Mouse (Mus musculus) erythroblast, embryonic 14.5 days (primary cell): ENCODE data around the gene Pold1. TPM values are rescaled to one million over a fixed set of nuclear protein-coding genes. Genes with fewer than 3 reads are reported as not detected.

Source experiments
- H3K27me3 ChIP-seq: 2 replicates; pipeline ENCODE4 v1.6.1; 2012; ENCODE audit warnings: inconsistent platforms; ENCODE audit not compliant: control insufficient read depth
- H3K36me3 ChIP-seq: 2 replicates; pipeline ENCODE4 v1.6.1; 2012; ENCODE audit warnings: mild to moderate bottlenecking, inconsistent platforms; ENCODE audit not compliant: control insufficient read depth
- H3K4me1 ChIP-seq: 2 replicates; pipeline ENCODE4 v1.6.1; 2012; ENCODE audit warnings: inconsistent platforms; ENCODE audit not compliant: control insufficient read depth
- H3K4me3 ChIP-seq: replicated peaks from 2 replicates; pipeline ENCODE3; 2012; ENCODE audit warnings: moderate library complexity, mild to moderate bottlenecking, inconsistent platforms
- H3K9me3 ChIP-seq: 2 replicates; pipeline ENCODE4 v1.6.1; 2012; ENCODE audit warnings: low read length, inconsistent platforms, mixed read lengths; ENCODE audit not compliant: control insufficient read depth
- GATA1 ChIP-seq: IDR thresholded peaks from 2 replicates; pipeline ENCODE4 v1.6.1; 2012; ENCODE audit warnings: low read length, inconsistent platforms, mixed read lengths
- TAL1 ChIP-seq: IDR thresholded peaks from 3 replicates; pipeline ENCODE4 v1.6.1; 2012; ENCODE audit warnings: low read length, inconsistent platforms, mixed read lengths
- polyA plus RNA-seq: library from polyadenylated mRNA; stranded (reverse); fragments of >175 nt; gene quantifications from 2 replicates; pipeline ENCODE4 v1.2.3, GENCODE M21; 2012

Pold1 gene
- polyA plus RNA-seq, 1 experiment, result 25.1 TPM

DNA sequence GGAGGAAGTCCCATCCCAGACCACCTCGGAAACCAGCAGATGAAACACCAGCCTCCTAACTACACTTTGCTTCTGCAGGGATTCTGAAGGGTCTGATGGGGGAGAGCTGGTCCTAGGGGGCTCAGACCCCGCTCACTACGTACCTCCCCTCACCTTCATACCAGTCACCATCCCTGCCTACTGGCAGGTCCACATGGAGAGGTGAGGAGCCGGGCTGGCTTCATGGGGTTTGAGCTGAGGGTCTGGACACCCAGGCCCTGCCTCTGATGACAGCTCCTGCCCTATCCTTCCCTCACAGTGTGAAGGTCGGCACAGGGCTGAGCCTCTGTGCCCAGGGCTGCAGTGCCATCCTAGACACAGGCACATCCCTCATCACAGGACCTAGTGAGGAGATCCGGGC lies 36.3 kb upstream of the Pold1 start:
- peaks cover 10% of the 10 kb centered on the region; the same call in 1 of the 2 replicates for H3K9me3 ChIP-seq
- TF ChIP-seq TAL1 (no peak), GATA1 (no peak)
- H3K4me3 ChIP-seq, result no peak overlapping the region
- H3K27me3 ChIP-seq, result peaks cover 79% of the 10 kb centered on the region
- H3K4me1 ChIP-seq, result peaks cover 10% of the 10 kb centered on the region
- no peaks in the 10 kb centered on the region for H3K36me3 ChIP-seq

DNA sequence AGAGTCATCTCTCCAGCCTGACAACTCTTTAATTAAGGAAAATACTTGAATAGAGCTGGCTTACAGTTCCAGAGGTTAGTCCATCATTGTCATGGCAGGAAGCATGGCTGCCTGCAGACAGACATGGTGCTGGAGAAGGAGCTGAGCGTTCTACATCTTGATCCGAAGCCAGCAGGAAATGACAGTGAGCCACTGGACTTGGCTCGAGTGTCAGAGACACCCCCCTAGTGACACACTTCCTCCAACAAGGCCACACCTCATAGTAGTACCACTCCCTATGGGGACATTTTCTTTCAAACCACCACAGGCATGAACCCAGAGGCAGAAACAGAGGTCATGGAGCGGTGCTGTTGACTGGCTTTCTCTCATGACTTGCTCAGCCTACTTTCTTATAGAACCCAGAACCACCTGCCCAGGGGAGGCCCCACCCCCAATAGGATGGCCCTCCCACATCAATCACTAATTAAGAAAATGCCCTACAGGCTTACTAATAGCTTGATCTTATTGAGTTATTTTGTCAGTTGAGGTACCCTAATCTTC lies 35.7 kb upstream of the Pold1 start:
- no peak for TF ChIP-seq GATA1
- no peak for TF ChIP-seq TAL1
- Histone ChIP-seq H3K4me1 (peaks cover 8% of the 10 kb centered on the region), H3K9me3 (peaks cover 9% of the 10 kb centered on the region; the same call in 1 of the 2 replicates), H3K36me3 (no peaks in the 10 kb centered on the region), H3K27me3 (peaks cover 73% of the 10 kb centered on the region), H3K4me3 (no peak overlapping the region)

DNA sequence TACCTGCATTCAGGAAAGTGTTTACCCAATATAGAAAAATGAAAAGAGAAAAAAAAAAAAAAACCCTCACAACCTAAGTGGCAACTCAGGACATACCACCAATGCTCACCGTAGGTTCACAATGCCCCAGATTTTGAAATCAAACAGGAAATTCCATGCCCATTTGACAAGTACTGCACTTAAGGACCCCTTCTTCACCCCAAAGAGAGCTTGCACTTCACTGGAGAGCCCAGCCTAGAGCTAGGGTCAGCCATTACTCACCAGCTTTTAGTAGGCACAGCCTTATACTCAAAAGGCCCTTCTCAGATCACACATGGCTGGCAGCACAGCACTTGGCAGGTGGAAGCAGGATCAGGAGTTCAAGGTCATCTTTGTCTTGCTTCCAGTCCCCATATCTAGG lies 34.5 kb upstream of the Pold1 start:
- Histone ChIP-seq H3K27me3 (peaks cover 61% of the 10 kb centered on the region), H3K4me3 (no peak overlapping the region), H3K4me1 (peaks cover 4% of the 10 kb centered on the region; the same call in 1 of the 2 replicates), H3K36me3 (no peaks in the 10 kb centered on the region), H3K9me3 (peaks cover 7% of the 10 kb centered on the region; the same call in 1 of the 2 replicates)
- no peak for TF ChIP-seq GATA1
- no peak for TF ChIP-seq TAL1

DNA sequence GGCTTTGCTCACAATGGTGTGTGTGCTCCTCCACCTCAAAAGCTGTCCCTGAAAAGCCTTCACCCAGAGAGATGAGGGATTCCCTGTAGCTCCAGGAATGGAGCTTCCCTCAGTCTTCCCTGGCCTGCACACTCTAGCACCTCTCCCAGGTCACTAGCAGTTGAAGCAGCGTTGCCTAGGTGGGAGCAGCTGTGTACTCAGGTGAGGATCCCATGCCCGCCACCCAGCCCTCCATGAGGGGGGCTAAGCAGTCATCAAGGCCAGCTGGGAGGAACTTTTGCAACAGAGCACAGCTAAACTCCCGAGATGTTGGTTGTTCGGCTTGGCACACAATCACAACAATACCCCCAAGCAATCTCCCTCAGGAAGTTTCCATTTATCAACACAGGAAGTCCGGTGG lies 34.1 kb upstream of the Pold1 start:
- Histone ChIP-seq H3K27me3 (peaks cover 57% of the 10 kb centered on the region), H3K4me3 (no peak overlapping the region), H3K36me3 (no peaks in the 10 kb centered on the region), H3K9me3 (peaks cover 7% of the 10 kb centered on the region; the same call in 1 of the 2 replicates), H3K4me1 (peaks cover 4% of the 10 kb centered on the region; the same call in 1 of the 2 replicates)
- TF ChIP-seq TAL1, result no peak
- TF ChIP-seq GATA1, result no peak

DNA sequence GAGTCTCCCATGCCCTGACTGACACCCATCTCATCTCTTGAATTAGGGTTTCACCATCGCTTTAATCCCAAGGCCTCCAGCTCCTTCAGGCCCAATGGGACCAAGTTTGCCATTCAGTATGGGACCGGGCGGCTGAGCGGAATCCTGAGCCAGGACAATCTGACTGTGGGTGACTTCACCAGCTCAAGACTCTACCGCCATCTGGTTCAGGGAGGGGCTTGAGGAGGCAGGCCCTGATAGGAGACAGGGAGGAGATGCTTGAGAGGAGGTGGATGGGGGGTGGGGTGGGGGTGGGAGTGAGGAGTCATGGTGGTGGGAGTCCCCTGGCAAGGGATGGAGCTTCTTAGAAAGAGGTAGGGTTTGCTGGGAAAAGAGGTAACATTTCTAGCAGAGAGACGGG lies 33.0 kb upstream of the Pold1 start:
- Histone ChIP-seq H3K36me3 (no peaks in the 10 kb centered on the region), H3K4me3 (no peak overlapping the region), H3K27me3 (peaks cover 46% of the 10 kb centered on the region), H3K9me3 (0 out of 2 replicates have a peak, but pooled peaks cover 2% of the 10 kb centered on the region), H3K4me1 (peaks cover 4% of the 10 kb centered on the region; the same call in 1 of the 2 replicates)
- TF ChIP-seq GATA1 (no peak), TAL1 (no peak)

DNA sequence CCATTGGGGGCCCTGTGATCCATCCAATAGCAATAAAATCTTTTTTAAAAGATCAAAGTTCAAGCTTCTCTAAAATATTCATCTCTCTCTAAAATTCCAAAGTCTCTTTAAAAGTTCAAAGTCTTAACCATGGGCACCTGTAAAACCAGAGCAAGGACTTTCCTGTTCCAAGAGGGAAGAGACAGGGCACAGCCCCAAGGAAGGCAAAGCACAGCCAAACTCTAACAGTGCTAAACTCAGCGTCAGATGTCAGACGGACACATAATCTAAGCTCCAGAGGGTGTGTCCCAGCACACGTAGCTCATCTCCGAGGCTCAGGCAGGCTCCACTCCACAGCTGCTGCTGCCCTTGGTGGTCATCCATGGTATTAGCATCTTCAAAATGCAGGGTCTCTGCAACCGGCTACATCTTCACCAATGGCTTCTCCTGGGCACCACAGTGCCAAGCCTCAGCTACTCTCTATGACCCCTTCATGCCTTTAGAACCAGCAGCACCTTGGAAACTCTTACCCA lies 27.7 kb upstream of the Pold1 start:
- H3K27me3 ChIP-seq, result peaks cover 6% of the 10 kb centered on the region
- TF ChIP-seq GATA1, result no peak
- TF ChIP-seq TAL1, result no peak
- peaks cover 2% of the 10 kb centered on the region; the same call in 1 of the 2 replicates for H3K4me1 ChIP-seq
- no peaks in the 10 kb centered on the region for H3K36me3 ChIP-seq
- H3K4me3 ChIP-seq, result no peak overlapping the region
- 0 out of 2 replicates have a peak, but pooled peaks cover 2% of the 10 kb centered on the region for H3K9me3 ChIP-seq

DNA sequence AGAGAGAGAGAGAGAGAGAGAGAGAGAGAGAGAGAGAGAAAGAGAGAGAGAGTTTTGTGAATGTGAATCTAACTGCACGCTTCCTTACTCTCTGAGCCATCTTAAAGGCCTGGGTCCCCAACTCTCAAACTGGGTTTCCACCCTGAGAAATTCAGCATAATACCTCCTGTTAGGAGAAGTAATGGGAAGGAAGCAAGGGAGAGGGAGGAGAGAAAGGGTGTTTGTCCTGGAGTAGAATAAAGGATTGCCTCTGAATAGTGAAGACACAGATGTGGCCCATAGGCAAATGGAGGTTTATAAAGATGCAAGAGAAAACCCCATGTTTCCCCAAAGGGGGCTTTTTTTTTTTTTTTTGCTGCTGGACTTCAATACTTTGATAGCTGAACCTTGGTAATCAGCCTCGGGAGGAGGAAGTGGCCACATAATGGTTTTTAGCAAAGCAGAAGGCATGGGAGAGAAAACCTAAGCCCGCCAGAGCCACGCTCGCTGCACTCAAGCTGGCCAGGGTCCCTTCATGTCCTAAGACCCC lies 24.4 kb upstream of the Pold1 start:
- H3K27me3 ChIP-seq, result peaks cover 5% of the 10 kb centered on the region
- no peaks in the 10 kb centered on the region for H3K4me1 ChIP-seq
- no peaks in the 10 kb centered on the region for H3K36me3 ChIP-seq
- no peak overlapping the region for H3K4me3 ChIP-seq
- TF ChIP-seq TAL1 (no peak), GATA1 (no peak)
- H3K9me3 ChIP-seq, result no peaks in the 10 kb centered on the region

DNA sequence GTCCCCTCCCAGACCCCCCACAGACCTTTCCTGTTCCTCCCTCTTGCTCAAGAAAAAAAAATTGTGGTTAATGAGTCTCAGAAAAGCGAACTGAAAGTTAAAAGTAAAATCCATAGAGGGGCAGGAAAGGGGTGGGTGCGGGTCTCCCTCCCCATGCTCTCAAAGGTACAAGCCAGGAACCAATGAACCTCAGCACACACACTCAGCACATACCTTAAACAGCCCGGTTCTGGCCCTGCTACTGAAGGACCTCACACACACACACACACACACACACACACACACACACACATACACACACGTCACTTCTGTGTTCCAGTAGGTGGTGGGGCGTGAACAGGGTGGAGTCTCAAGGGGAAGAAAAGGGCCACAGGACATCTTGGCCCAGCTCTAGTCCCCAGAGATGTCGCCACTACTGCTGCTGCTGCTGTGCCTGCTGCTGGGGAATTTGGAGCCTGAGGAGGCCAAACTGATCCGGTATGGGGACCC lies 23.6 kb upstream of the Pold1 start, which contains the start of gene Napsa:
Gene Napsa, plus strand, starts transcription at position 168 of the 489 bp plus-strand sequence.
- H3K27me3 ChIP-seq, result peaks cover 5% of the 10 kb centered on the region
- TF ChIP-seq TAL1, result no peak
- TF ChIP-seq GATA1, result no peak
- no peaks in the 10 kb centered on the region for H3K36me3 ChIP-seq
- no peak within 1 kb of the TSS for H3K4me3 ChIP-seq
- H3K9me3 ChIP-seq, result no peaks in the 10 kb centered on the region
- no peaks in the 10 kb centered on the region for H3K4me1 ChIP-seq

DNA sequence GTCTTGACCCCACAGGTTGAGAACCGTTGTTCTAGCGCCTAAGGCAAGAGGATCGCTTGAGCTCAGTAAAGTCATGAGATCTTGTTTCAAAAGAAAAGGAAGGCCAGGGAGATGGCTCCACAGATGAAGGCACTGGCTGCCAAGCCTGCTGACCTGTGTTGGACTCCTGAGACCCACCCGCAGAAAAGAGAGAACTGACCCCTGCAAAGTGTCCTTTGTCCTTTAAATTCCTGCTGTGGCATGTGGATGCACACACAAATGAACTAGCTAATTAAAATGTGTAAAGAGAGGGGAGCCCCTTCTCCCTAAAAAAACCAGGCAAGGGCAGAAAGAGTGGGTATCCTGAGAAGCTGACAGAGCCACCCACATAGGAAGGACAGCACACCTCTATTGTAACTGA lies 23.2 kb upstream of the Pold1 start:
- no peaks in the 10 kb centered on the region for H3K36me3 ChIP-seq
- TF ChIP-seq GATA1 (no peak), TAL1 (no peak)
- no peaks in the 10 kb centered on the region for H3K4me1 ChIP-seq
- H3K4me3 ChIP-seq, result no peak overlapping the region
- H3K27me3 ChIP-seq, result peaks cover 5% of the 10 kb centered on the region
- H3K9me3 ChIP-seq, result no peaks in the 10 kb centered on the region
